Mouse (Mus musculus) liver, adult 2 months (tissue): Measurements from ENCODE around the gene Ptprm. TPM values are rescaled to one million over a fixed set of nuclear protein-coding genes. Genes with fewer than 3 reads are reported as not detected.

Experiments
- DNase-seq: peaks from one replicate; pipeline ENCODE4 v3.0.0-alpha.2; 2011; ENCODE audit warnings: low read depth, low spot score; ENCODE audit errors: extremely low read depth
- H3K27ac ChIP-seq: fragments of 200-500 bp; replicated peaks from 2 replicates; pipeline ENCODE4 v1.5.1; 2012; ENCODE audit warnings: low read depth, mild to moderate bottlenecking, control low read depth, inconsistent platforms, low read length; ENCODE audit not compliant: insufficient read depth
- H3K27me3 ChIP-seq: fragments of 200-500 bp; 2 replicates; pipeline ENCODE4 v1.6.1; 2012; ENCODE audit warnings: mild to moderate bottlenecking, moderate library complexity, low read length, inconsistent platforms; ENCODE audit not compliant: control insufficient read depth, insufficient read depth
- H3K36me3 ChIP-seq: fragments of 200-500 bp; 2 replicates; pipeline ENCODE4 v1.6.1; 2012; ENCODE audit warnings: low read length, inconsistent platforms; ENCODE audit not compliant: control insufficient read depth, insufficient read depth
- H3K4me1 ChIP-seq: fragments of 200-500 bp; 2 replicates; pipeline ENCODE4 v1.6.1; 2011; ENCODE audit warnings: low read length; ENCODE audit not compliant: control insufficient read depth, insufficient read depth
- H3K4me3 ChIP-seq: fragments of 200-500 bp; 2 replicates; pipeline ENCODE4 v1.5.1; 2011; ENCODE audit warnings: low read depth, mild to moderate bottlenecking, control low read depth, low read length, moderate library complexity; ENCODE audit not compliant: insufficient read depth
- H3K79me2 ChIP-seq: fragments of 200-500 bp; 2 replicates; pipeline ENCODE4 v1.6.1; 2012; ENCODE audit warnings: inconsistent platforms, mild to moderate bottlenecking, low read length, moderate library complexity; ENCODE audit not compliant: control insufficient read depth, insufficient read depth
- H3K9ac ChIP-seq: fragments of 200-500 bp; 2 replicates; pipeline ENCODE4 v1.6.1; 2012; ENCODE audit warnings: low read depth, mild to moderate bottlenecking, control low read depth, inconsistent platforms, low read length
- CTCF ChIP-seq: fragments of 200-500 bp; IDR thresholded peaks from 2 replicates; pipeline ENCODE4 v1.5.1; 2011; ENCODE audit warnings: low read depth, low read length, control low read depth
- POLR2A ChIP-seq: fragments of 200-500 bp; IDR thresholded peaks from 2 replicates; pipeline ENCODE4 v1.6.1; 2011; ENCODE audit warnings: low read length, control low read depth; ENCODE audit not compliant: insufficient read depth; ENCODE audit errors: extremely low read depth
- whole genome bisulfite sequencing: fragments of 180-500 bp; shearing (Covaris S2); methylation state at CpG from one replicate; pipeline ENCODE4 v1.1.7; 2018; 5-methylcytosine and 5-hydroxymethylcytosine counted together
- polyA plus RNA-seq: library from polyadenylated mRNA; depleted of rRNA; stranded (reverse); fragments of >200 nt; gene quantifications from 2 replicates; pipeline ENCODE4 v1.2.3, GENCODE M21; 2012
- total RNA-seq: library from RNA; depleted of rRNA; stranded (reverse); fragments of >200 nt; gene quantifications from 2 replicates; pipeline ENCODE4 v1.2.3, GENCODE M21; 2014

Gene Ptprm
- total and polyA plus RNA-seq, 2 experiments, result 0.78 to 3.3 TPM

- Histone ChIP-seq H3K4me3 (no peak overlapping the region), H3K79me2 (no peaks in the 10 kb centered on the region), H3K9ac (no peak overlapping the region), H3K27ac (no peak overlapping the region), H3K27me3 (no peaks in the 10 kb centered on the region), H3K4me1 (no peaks in the 10 kb centered on the region; the same call in 1 of the 2 replicates), H3K36me3 (no peaks in the 10 kb centered on the region)
- TF ChIP-seq CTCF (no peak), POLR2A (no peak)
- WGBS, result 91% methylated on average over 6 of the region's 6 CpGs
- DNase-seq, result no peak
Observed at GRCm38 (mm10) chr17:67011836-67012583, 342.2 kb downstream of the Ptprm start.

DNA sequence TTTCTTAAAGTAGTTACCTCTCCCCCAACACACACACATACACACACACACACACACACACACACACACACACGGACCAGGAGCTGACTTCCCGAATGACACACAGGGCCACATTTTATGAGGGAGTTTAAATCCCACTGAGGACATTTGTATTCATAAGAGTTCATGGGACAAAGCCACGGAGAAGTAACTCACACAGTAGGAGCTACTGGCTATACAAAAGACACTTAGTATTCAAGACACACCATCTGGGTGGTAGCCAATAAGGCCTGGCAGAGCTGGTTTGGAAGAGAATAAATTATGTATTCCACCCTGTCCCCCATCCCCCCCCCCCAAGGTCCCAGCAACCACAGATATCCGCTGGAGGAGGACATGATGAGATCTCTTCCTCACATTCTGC is 344.1 kb downstream of the Ptprm start:
- H3K4me3 ChIP-seq, result no peak overlapping the region
- H3K27ac ChIP-seq, result no peak overlapping the region
- WGBS, result 88% methylated on average over 4 of the region's 4 CpGs
- H3K79me2 ChIP-seq, result no peaks in the 10 kb centered on the region
- TF ChIP-seq CTCF, result no peak
- no peak for TF ChIP-seq POLR2A
- H3K36me3 ChIP-seq, result no peaks in the 10 kb centered on the region
- no peak overlapping the region for H3K9ac ChIP-seq
- no peaks in the 10 kb centered on the region; the same call in 1 of the 2 replicates for H3K4me1 ChIP-seq
- DNase-seq, result no peak
- no peaks in the 10 kb centered on the region for H3K27me3 ChIP-seq

DNA sequence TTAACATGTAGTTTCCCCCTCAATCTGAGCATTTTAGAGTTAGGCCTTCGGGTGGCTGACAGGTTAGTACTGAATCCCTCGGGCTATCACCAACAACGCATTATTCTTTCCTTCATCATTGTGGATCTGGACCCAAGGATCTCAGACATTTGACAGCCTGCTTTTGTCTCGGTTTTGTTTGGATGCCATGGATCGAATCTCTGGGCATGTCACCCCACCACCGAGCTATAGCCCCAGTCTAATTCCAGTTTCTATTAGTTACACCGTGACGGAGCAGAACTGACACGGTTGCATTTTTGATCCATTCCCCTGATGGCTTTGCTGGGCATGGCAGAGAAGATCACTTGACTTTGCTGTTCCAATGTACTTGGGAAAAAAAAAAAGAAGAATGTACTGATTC is 346.1 kb downstream of the Ptprm start:
- H3K27ac ChIP-seq, result no peak overlapping the region
- WGBS, result 93% methylated on average over 9 of the region's 9 CpGs
- DNase-seq, result no peak
- H3K4me1 ChIP-seq, result no peaks in the 10 kb centered on the region; the same call in 1 of the 2 replicates
- no peaks in the 10 kb centered on the region for H3K27me3 ChIP-seq
- H3K79me2 ChIP-seq, result no peaks in the 10 kb centered on the region
- no peaks in the 10 kb centered on the region for H3K36me3 ChIP-seq
- no peak overlapping the region for H3K4me3 ChIP-seq
- TF ChIP-seq CTCF, result no peak
- TF ChIP-seq POLR2A, result no peak
- H3K9ac ChIP-seq, result no peak overlapping the region

DNA sequence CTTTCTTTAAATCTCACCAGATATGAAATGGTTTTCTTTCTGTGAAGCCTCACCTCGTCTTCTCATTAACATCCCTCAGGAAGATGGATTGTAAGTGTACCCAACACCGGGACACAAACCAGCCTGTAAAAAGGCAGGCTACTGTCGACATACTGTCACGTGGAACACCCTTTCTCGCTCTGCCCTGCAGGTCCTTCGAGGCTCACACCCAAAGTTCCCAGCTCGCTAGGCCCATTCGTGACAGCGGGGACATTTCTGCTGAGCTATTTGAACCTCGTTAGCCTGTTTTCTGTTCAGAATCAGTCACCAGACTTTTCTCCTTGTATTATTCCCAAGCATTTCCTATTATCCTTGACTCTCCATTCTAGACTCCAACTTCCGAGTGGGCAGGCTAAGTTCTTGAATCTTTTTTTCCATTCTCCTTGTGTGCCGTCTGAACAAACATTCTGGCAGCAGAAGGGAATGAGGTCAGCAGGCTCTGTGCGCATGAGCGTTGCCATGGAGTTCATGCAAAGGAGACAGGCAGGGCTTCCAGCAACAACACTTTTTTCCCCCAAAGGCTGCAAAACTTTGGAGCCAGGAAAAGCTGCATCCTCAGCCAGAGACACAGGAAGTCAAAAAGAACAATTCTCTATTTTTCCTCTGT is 347.4 kb downstream of the Ptprm start:
- 83% methylated on average over 14 of the region's 14 CpGs for WGBS
- no peaks in the 10 kb centered on the region; the same call in 1 of the 2 replicates for H3K4me1 ChIP-seq
- no peaks in the 10 kb centered on the region for H3K79me2 ChIP-seq
- TF ChIP-seq CTCF (no peak), POLR2A (no peak)
- H3K27me3 ChIP-seq, result no peaks in the 10 kb centered on the region
- H3K36me3 ChIP-seq, result no peaks in the 10 kb centered on the region
- DNase-seq, result no peak
- H3K4me3 ChIP-seq, result no peak overlapping the region
- H3K9ac ChIP-seq, result no peak overlapping the region
- H3K27ac ChIP-seq, result no peak overlapping the region

GRCm38 (mm10) chr17:66996882-66997281 is 357.4 kb downstream of the Ptprm start:
- no peak overlapping the region for H3K27ac ChIP-seq
- DNase-seq, result no peak
- TF ChIP-seq POLR2A, result no peak
- TF ChIP-seq CTCF, result no peak
- WGBS, result 78% methylated on average over 2 of the region's 2 CpGs
- H3K9ac ChIP-seq, result no peak overlapping the region
- H3K36me3 ChIP-seq, result no peaks in the 10 kb centered on the region
- H3K79me2 ChIP-seq, result no peaks in the 10 kb centered on the region
- H3K27me3 ChIP-seq, result no peaks in the 10 kb centered on the region
- no peak overlapping the region for H3K4me3 ChIP-seq
- no peaks in the 10 kb centered on the region for H3K4me1 ChIP-seq

DNA sequence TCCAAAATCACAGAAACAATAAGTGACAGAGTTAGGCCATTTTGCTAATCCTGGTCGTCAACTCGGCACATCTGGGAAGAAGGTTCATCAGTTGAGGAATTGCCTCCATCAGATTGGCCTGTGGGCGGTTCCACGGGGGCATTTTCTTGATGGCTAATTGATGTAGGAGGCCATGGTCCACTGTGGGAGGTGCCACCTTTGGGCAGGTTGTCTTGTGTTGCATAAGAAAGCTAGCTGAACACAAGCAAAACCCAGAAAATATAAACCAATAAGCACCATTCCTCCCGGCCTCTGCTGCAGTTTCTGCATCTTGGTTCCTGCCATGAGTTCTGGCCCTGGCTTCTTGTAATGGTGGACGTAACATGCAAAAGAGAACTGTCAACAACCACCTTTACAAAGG is 358.2 kb downstream of the Ptprm start:
- TF ChIP-seq POLR2A (no peak), CTCF (no peak)
- no peak overlapping the region for H3K4me3 ChIP-seq
- 94% methylated on average over 6 of the region's 6 CpGs for WGBS

More for the DNA sequence above, 358.2 kb downstream of the Ptprm start:
- H3K9ac ChIP-seq, result no peak overlapping the region
- DNase-seq, result no peak
- no peaks in the 10 kb centered on the region for H3K79me2 ChIP-seq
- no peaks in the 10 kb centered on the region for H3K4me1 ChIP-seq
- no peaks in the 10 kb centered on the region for H3K36me3 ChIP-seq
- no peak overlapping the region for H3K27ac ChIP-seq
- H3K27me3 ChIP-seq, result no peaks in the 10 kb centered on the region
